Mouse (Mus musculus) stomach, embryonic 14.5 days (tissue): ENCODE data around the gene G6pdx. TPM values are rescaled to one million over a fixed set of nuclear protein-coding genes. Genes with fewer than 3 reads are reported as not detected.

Experiments used
- ATAC-seq: fragments of 200-750 bp; cut with Nextera tagmentation; 2 replicates; pipeline ENCODE4 v1.8.0; 2017; ENCODE audit warnings: low read depth, moderate TSS enrichment; ENCODE audit not compliant: insufficient number of reproducible peaks, insufficient read depth, low FRiP score
- H3K27ac ChIP-seq: fragments of 300-500 bp; sonication (generic); 2 replicates; pipeline ENCODE4 v1.5.1; 2014; ENCODE audit warnings: mild to moderate bottlenecking, low read length, moderate library complexity, mixed read lengths
- H3K27me3 ChIP-seq: fragments of 300-500 bp; sonication (generic); 2 replicates; pipeline ENCODE4 v1.6.1; 2014; ENCODE audit warnings: low read length, control low read depth, mixed read lengths; ENCODE audit not compliant: control insufficient read depth, insufficient read depth
- H3K36me3 ChIP-seq: fragments of 300-500 bp; sonication (generic); 2 replicates; pipeline ENCODE4 v1.6.1; 2014; ENCODE audit warnings: mild to moderate bottlenecking, control low read depth, low read length, moderate library complexity, mixed read lengths; ENCODE audit not compliant: control insufficient read depth, insufficient read depth
- H3K4me1 ChIP-seq: fragments of 300-500 bp; sonication (generic); 2 replicates; pipeline ENCODE4 v1.6.1; 2014; ENCODE audit warnings: low read length, control low read depth, mixed read lengths; ENCODE audit not compliant: control insufficient read depth, insufficient read depth
- H3K4me2 ChIP-seq: fragments of 300-500 bp; sonication (generic); replicated peaks from 2 replicates; pipeline ENCODE4 v1.6.1; 2014; ENCODE audit warnings: low read depth, low read length, control low read depth
- H3K4me3 ChIP-seq: fragments of 300-500 bp; sonication (generic); 2 replicates; pipeline ENCODE4 v1.5.1; 2014; ENCODE audit warnings: low read depth, low read length, control low read depth
- H3K9ac ChIP-seq: fragments of 300-500 bp; sonication (generic); replicated peaks from 2 replicates; pipeline ENCODE4 v1.6.1; 2014; ENCODE audit warnings: low read depth, mild to moderate bottlenecking, control low read depth, low read length, moderate library complexity, mixed read lengths
- H3K9me3 ChIP-seq: fragments of 300-500 bp; sonication (generic); 2 replicates; pipeline ENCODE4 v1.6.1; 2016; ENCODE audit warnings: low read depth, low read length, control low read depth; ENCODE audit not compliant: control insufficient read depth
- WGBS: fragments of 180-500 bp; shearing (Covaris S2); extraction: QIAGEN DNeasy Blood & Tissue Kit; methylation state at CpG from one replicate; pipeline ENCODE4 v1.1.7; 2014; 5-methylcytosine and 5-hydroxymethylcytosine counted together
- polyA plus RNA-seq: library from polyadenylated mRNA; unstranded; fragments of >200 nt; fragmentation: Nextera tagmentation; extraction: Ambion mirVana; gene quantifications from 2 replicates; pipeline ENCODE4 v1.2.1, GENCODE M21; 2014

Gene G6pdx
- 78.4 and 79.1 TPM in 2 replicates for polyA plus RNA-seq

GRCm38 (mm10) chrX:74428826-74429276 is at the start of gene G6pdx:
TSS of gene G6pdx (minus strand) at chrX:74429194.
- Histone ChIP-seq H3K27ac (peak within 1 kb of the TSS; percentile 81), H3K4me3 (peak within 1 kb of the TSS; percentile 48), H3K4me1 (no peaks in the 10 kb centered on the region), H3K36me3 (no peaks in the 10 kb centered on the region), H3K9ac (peak within 1 kb of the TSS; percentile 40), H3K4me2 (peak within 1 kb of the TSS; percentile 56), H3K27me3 (no peaks in the 10 kb centered on the region), H3K9me3 (no peaks in the 10 kb centered on the region)
- peak; percentile 80 for ATAC-seq
- WGBS = 19% methylated on average over 25 of the region's 25 CpGs

GRCm38 (mm10) chrX:74452773-74453172 is 23.8 kb upstream of the G6pdx start:
- no peak overlapping the region for H3K4me3 ChIP-seq
- H3K27ac ChIP-seq = no peak overlapping the region
- no peak overlapping the region for H3K9ac ChIP-seq
- no peak overlapping the region for H3K4me2 ChIP-seq
- no peak for ATAC-seq
- no peaks in the 10 kb centered on the region for H3K27me3 ChIP-seq
- no peaks in the 10 kb centered on the region for H3K4me1 ChIP-seq
- WGBS = 15% methylated on average over 4 of the region's 4 CpGs
- H3K9me3 ChIP-seq = no peaks in the 10 kb centered on the region
- no peaks in the 10 kb centered on the region for H3K36me3 ChIP-seq

GRCm38 (mm10) chrX:74451157-74451912 is 22.3 kb upstream of the G6pdx start:
- Histone ChIP-seq H3K9me3 (no peaks in the 10 kb centered on the region), H3K27ac (no peak overlapping the region), H3K9ac (no peak overlapping the region), H3K36me3 (no peaks in the 10 kb centered on the region), H3K4me2 (no peak overlapping the region), H3K4me3 (no peak overlapping the region), H3K4me1 (no peaks in the 10 kb centered on the region), H3K27me3 (no peaks in the 10 kb centered on the region)
- 79% methylated on average over 4 of the region's 4 CpGs for WGBS
- no peak for ATAC-seq

GRCm38 (mm10) chrX:74429290-74429821 is 362 bp upstream of the G6pdx start:
- Histone ChIP-seq H3K27ac (peak overlapping the region; percentile 81), H3K4me1 (no peaks in the 10 kb centered on the region), H3K36me3 (no peaks in the 10 kb centered on the region), H3K27me3 (no peaks in the 10 kb centered on the region), H3K4me2 (peak overlapping the region; percentile 56), H3K9me3 (no peaks in the 10 kb centered on the region), H3K4me3 (peak overlapping the region; percentile 48), H3K9ac (peak overlapping the region; percentile 40)
- WGBS = 19% methylated on average over 22 of the region's 22 CpGs
- peak; percentile 68 for ATAC-seq

- Histone ChIP-seq H3K4me2 (peak overlapping the region; percentile 44), H3K27ac (peak overlapping the region; percentile 61; the same call in 1 of the 2 replicates)
- no peak; the same call in 1 of the 2 replicates for ATAC-seq
These were observed 708 bp downstream of the G6pdx start for GRCm38 (mm10) chrX:74428146-74428825.

GRCm38 (mm10) chrX:74427116-74427515 is 1.9 kb downstream of the G6pdx start:
- no peaks in the 10 kb centered on the region for H3K27me3 ChIP-seq
- H3K4me2 ChIP-seq = peak overlapping the region; percentile 44; the same call in 1 of the 2 replicates

More at GRCm38 (mm10) chrX:74428146-74428825, 708 bp downstream of the G6pdx start:
- Histone ChIP-seq H3K36me3 (no peaks in the 10 kb centered on the region), H3K9me3 (no peaks in the 10 kb centered on the region), H3K9ac (peak overlapping the region; percentile 25; the same call in 1 of the 2 replicates), H3K27me3 (no peaks in the 10 kb centered on the region), H3K4me1 (no peaks in the 10 kb centered on the region), H3K4me3 (peak overlapping the region; percentile 48)
- 27% methylated on average over 35 of the region's 35 CpGs for WGBS

GRCm38 (mm10) chrX:74426256-74426655 is 2.7 kb downstream of the G6pdx start:
- H3K27ac ChIP-seq = no peak overlapping the region
- no peak overlapping the region for H3K4me3 ChIP-seq
- H3K9me3 ChIP-seq = no peaks in the 10 kb centered on the region
- 55% methylated on average over 1 of the region's 1 CpGs for WGBS
- H3K4me2 ChIP-seq = no peak overlapping the region
- no peaks in the 10 kb centered on the region for H3K27me3 ChIP-seq
- H3K9ac ChIP-seq = no peak overlapping the region
- no peaks in the 10 kb centered on the region for H3K4me1 ChIP-seq
- H3K36me3 ChIP-seq = no peaks in the 10 kb centered on the region
- no peak for ATAC-seq

More at GRCm38 (mm10) chrX:74427116-74427515, 1.9 kb downstream of the G6pdx start:
- Histone ChIP-seq H3K27ac (no peak overlapping the region), H3K9me3 (no peaks in the 10 kb centered on the region), H3K9ac (no peak overlapping the region), H3K4me1 (no peaks in the 10 kb centered on the region), H3K4me3 (no peak overlapping the region), H3K36me3 (no peaks in the 10 kb centered on the region)
- WGBS = 67% methylated on average over 3 of the region's 3 CpGs
- ATAC-seq = no peak

- Histone ChIP-seq H3K36me3 (no peaks in the 10 kb centered on the region), H3K9me3 (no peaks in the 10 kb centered on the region), H3K4me1 (no peaks in the 10 kb centered on the region), H3K27me3 (no peaks in the 10 kb centered on the region), H3K4me2 (no peak overlapping the region), H3K27ac (peak overlapping the region; percentile 28; the same call in 1 of the 2 replicates), H3K4me3 (no peak overlapping the region), H3K9ac (no peak overlapping the region)
- no peak for ATAC-seq
- WGBS = 85% methylated on average over 4 of the region's 4 CpGs
These were observed 3.8 kb downstream of the G6pdx start for GRCm38 (mm10) chrX:74425195-74425594.
